Mouse (Mus musculus) ES-Bruce4 (cell line): ENCODE data around the gene Fam166b.
A peak's percentile ranks its signal among the peaks of the same experiment; 100 is the strongest.

ENCODE experiments used
- CTCF ChIP-seq: IDR thresholded peaks from one replicate; pipeline ENCODE4 v1.8.1; 2011; ENCODE audit warnings: low read depth, low read length
- EP300 ChIP-seq: IDR thresholded peaks from 2 replicates; pipeline ENCODE4 v1.6.1; 2011; ENCODE audit warnings: low read depth, low read length; ENCODE audit not compliant: insufficient read depth
- POLR2A ChIP-seq: IDR thresholded peaks from one replicate; pipeline ENCODE4 v1.8.1; 2011; ENCODE audit warnings: low read length; ENCODE audit not compliant: insufficient read depth

- TF ChIP-seq CTCF (peak; percentile 81), POLR2A (no peak), EP300 (no peak)
These were observed 8.6 kb downstream of the Fam166b start for GRCm38 (mm10) chr4:43420305-43420704.
